Mouse (Mus musculus): ENCODE measurements at regions not wholly inside any gene's neighbourhood (a gene's known extent, or its start where the extent isn't known, plus 50 kb on each side); places are given as distances from the start of the nearest gene placed in this dataset.
A peak's percentile ranks its signal among the peaks of the same experiment; 100 is the strongest.

- no peak for ATAC-seq
- Histone ChIP-seq H3K9me3 (replicated peaks) (no peaks in the 10 kb centered on the region), H3K4me2 (no peak overlapping the region), H3K36me3 (ENCODE audit: poor library complexity, severe bottlenecking) (no peaks in the 10 kb centered on the region), H3K9ac (no peak overlapping the region), H3K4me3 (no peak overlapping the region), H3K27ac (no peak overlapping the region), H3K27me3 (no peaks in the 10 kb centered on the region), H3K4me1 (no peaks in the 10 kb centered on the region)
- 72% methylated on average over 3 of the region's 3 CpGs for WGBS
Measured at GRCm38 (mm10) chr13:115308586-115308985, 206.8 kb upstream of the Itga1 start.

DNA sequence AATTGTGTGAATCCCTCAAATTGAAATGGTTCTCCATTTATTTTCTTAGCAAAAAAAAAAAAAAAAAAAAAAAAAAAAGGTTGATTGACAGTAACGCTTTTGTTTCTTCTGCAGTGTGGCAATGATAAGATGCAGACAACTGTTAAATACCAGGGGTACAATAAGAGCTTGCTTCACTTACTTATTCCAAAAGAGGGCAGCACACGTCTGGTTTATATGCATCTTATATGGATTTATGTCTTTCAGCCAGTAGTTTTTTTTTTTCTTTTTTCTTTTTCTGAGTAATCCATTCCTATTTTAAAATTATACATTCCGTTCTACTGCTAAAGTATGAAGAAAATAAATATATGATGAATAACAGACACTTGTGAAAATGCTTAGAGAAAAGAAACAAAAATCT, 185.6 kb upstream of the Itga1 start:
- peak; percentile 93 for ATAC-seq
- Histone ChIP-seq H3K4me3 (no peak overlapping the region), H3K27ac (no peak overlapping the region), H3K4me1 (no peaks in the 10 kb centered on the region), H3K27me3 (no peaks in the 10 kb centered on the region), H3K9ac (no peak overlapping the region), H3K36me3 (ENCODE audit: poor library complexity, severe bottlenecking) (no peaks in the 10 kb centered on the region), H3K4me2 (no peak overlapping the region), H3K9me3 (replicated peaks) (no peaks in the 10 kb centered on the region)
- 33% methylated on average over 3 of the region's 3 CpGs for WGBS

DNA sequence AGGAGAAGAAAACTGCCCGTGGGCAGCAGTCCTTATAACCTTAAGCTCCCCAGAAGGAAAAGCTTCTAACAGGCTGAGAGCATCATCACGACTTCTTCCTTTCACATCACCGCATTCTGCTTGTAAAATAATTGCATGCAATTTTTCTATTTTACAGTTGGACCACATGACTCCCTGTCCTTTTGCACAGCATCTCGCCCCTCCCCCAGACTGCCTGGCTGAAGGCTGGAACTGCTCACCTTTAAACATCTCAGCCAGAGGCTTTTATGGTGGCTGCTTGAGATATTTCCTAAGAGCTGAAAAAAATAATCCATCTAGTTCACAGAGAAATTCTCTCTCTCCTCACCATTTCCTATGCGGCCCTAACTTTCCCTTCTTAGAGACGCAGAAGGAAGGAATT, 164.4 kb upstream of the Itga1 start:
- WGBS = 78% methylated on average over 6 of the region's 6 CpGs
- H3K36me3 ChIP-seq (ENCODE audit: poor library complexity, severe bottlenecking) = no peaks in the 10 kb centered on the region
- no peak overlapping the region for H3K4me2 ChIP-seq
- ATAC-seq = peak; percentile 48; the same call in 1 of the 2 replicates
- no peaks in the 10 kb centered on the region for H3K27me3 ChIP-seq
- H3K9ac ChIP-seq = no peak overlapping the region
- H3K9me3 ChIP-seq (replicated peaks) = no peaks in the 10 kb centered on the region
- no peak overlapping the region for H3K4me3 ChIP-seq
- no peaks in the 10 kb centered on the region for H3K4me1 ChIP-seq
- no peak overlapping the region for H3K27ac ChIP-seq

GRCm38 (mm10) chr13:115257345-115257744, 155.6 kb upstream of the Itga1 start:
- Histone ChIP-seq H3K27me3 (no peaks in the 10 kb centered on the region), H3K4me2 (no peak overlapping the region), H3K36me3 (ENCODE audit: poor library complexity, severe bottlenecking) (no peaks in the 10 kb centered on the region), H3K27ac (no peak overlapping the region), H3K4me3 (no peak overlapping the region), H3K9ac (no peak overlapping the region), H3K9me3 (replicated peaks) (no peaks in the 10 kb centered on the region), H3K4me1 (no peaks in the 10 kb centered on the region; the same call in 1 of the 2 replicates)
- WGBS = 54% methylated on average over 2 of the region's 2 CpGs
- ATAC-seq = 0 out of 2 replicates have a peak, but pooled peaks have one; percentile 33

GRCm38 (mm10) chr13:115252541-115252940, 150.8 kb upstream of the Itga1 start:
- Histone ChIP-seq H3K9me3 (replicated peaks) (no peaks in the 10 kb centered on the region), H3K27me3 (no peaks in the 10 kb centered on the region), H3K4me2 (no peak overlapping the region), H3K4me1 (no peaks in the 10 kb centered on the region; the same call in 1 of the 2 replicates), H3K4me3 (no peak overlapping the region), H3K36me3 (ENCODE audit: poor library complexity, severe bottlenecking) (no peaks in the 10 kb centered on the region), H3K9ac (no peak overlapping the region), H3K27ac (no peak overlapping the region)
- ATAC-seq = no peak
- 58% methylated on average over 3 of the region's 3 CpGs for WGBS

- 86% methylated on average over 4 of the region's 4 CpGs for WGBS
- H3K4me3 ChIP-seq = no peak overlapping the region
Measured at GRCm38 (mm10) chr13:115231981-115232380, 130.2 kb upstream of the Itga1 start.

GRCm38 (mm10) chr13:115230494-115230893, 128.7 kb upstream of the Itga1 start:
- Histone ChIP-seq H3K36me3 (ENCODE audit: poor library complexity, severe bottlenecking) (no peaks in the 10 kb centered on the region), H3K4me2 (no peak overlapping the region), H3K9ac (no peak overlapping the region), H3K27me3 (no peaks in the 10 kb centered on the region), H3K9me3 (replicated peaks) (no peaks in the 10 kb centered on the region), H3K4me1 (peaks cover 5% of the 10 kb centered on the region), H3K27ac (no peak overlapping the region), H3K4me3 (no peak overlapping the region)
- 28% methylated on average over 13 of the region's 13 CpGs for WGBS
- peak; percentile 76 for ATAC-seq

More at GRCm38 (mm10) chr13:115231981-115232380, 130.2 kb upstream of the Itga1 start:
- H3K4me1 ChIP-seq = peaks cover 2% of the 10 kb centered on the region
- H3K27ac ChIP-seq = no peak overlapping the region
- H3K36me3 ChIP-seq (ENCODE audit: poor library complexity, severe bottlenecking) = no peaks in the 10 kb centered on the region
- H3K9ac ChIP-seq = no peak overlapping the region
- H3K4me2 ChIP-seq = no peak overlapping the region
- H3K27me3 ChIP-seq = no peaks in the 10 kb centered on the region
- no peaks in the 10 kb centered on the region for H3K9me3 ChIP-seq (replicated peaks)
- no peak for ATAC-seq

DNA sequence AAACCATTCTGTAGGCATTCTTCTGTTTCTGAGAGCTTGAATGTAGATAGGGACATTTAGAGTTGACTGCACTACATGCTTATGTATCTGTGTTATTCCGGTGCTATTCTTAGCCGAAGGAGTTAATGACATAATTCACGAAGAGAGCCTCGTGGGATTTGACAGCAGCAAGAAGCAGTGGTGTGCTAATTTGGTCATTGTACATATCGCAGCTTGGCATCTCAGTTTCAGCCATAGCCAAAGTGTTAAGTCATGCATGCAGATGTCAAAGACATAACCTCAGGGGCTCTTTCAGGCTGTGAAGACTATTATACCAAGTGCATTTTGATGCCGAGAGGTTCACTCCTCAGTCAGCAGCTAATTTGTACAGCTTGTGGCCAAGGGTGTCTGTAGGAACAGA, 125.1 kb upstream of the Itga1 start:
- no peak overlapping the region for H3K9ac ChIP-seq
- no peak overlapping the region for H3K27ac ChIP-seq
- peaks cover 5% of the 10 kb centered on the region for H3K4me1 ChIP-seq
- peak; percentile 63 for ATAC-seq
- H3K4me2 ChIP-seq = no peak overlapping the region
- WGBS = 14% methylated on average over 6 of the region's 6 CpGs
- H3K4me3 ChIP-seq = no peak overlapping the region
- H3K9me3 ChIP-seq (replicated peaks) = no peaks in the 10 kb centered on the region
- no peaks in the 10 kb centered on the region for H3K27me3 ChIP-seq
- no peaks in the 10 kb centered on the region for H3K36me3 ChIP-seq (ENCODE audit: poor library complexity, severe bottlenecking)

GRCm38 (mm10) chr13:115219701-115220100, 117.9 kb upstream of the Itga1 start:
- Histone ChIP-seq H3K4me2 (no peak overlapping the region), H3K36me3 (ENCODE audit: poor library complexity, severe bottlenecking) (no peaks in the 10 kb centered on the region), H3K4me3 (no peak overlapping the region), H3K27me3 (no peaks in the 10 kb centered on the region), H3K4me1 (no peaks in the 10 kb centered on the region), H3K9me3 (replicated peaks) (no peaks in the 10 kb centered on the region), H3K9ac (no peak overlapping the region), H3K27ac (no peak overlapping the region)
- WGBS = 88% methylated on average over 2 of the region's 2 CpGs
- ATAC-seq = no peak

GRCm38 (mm10) chr13:115211285-115211684, 109.5 kb upstream of the Itga1 start:
- no peak overlapping the region for H3K4me2 ChIP-seq
- H3K9ac ChIP-seq = no peak overlapping the region
- no peaks in the 10 kb centered on the region for H3K4me1 ChIP-seq
- no peak overlapping the region for H3K4me3 ChIP-seq
- no peaks in the 10 kb centered on the region for H3K27me3 ChIP-seq
- H3K9me3 ChIP-seq (replicated peaks) = no peaks in the 10 kb centered on the region
- H3K27ac ChIP-seq = no peak overlapping the region
- no peaks in the 10 kb centered on the region for H3K36me3 ChIP-seq (ENCODE audit: poor library complexity, severe bottlenecking)
- no peak for ATAC-seq
- WGBS = 94% methylated on average over 3 of the region's 3 CpGs

DNA sequence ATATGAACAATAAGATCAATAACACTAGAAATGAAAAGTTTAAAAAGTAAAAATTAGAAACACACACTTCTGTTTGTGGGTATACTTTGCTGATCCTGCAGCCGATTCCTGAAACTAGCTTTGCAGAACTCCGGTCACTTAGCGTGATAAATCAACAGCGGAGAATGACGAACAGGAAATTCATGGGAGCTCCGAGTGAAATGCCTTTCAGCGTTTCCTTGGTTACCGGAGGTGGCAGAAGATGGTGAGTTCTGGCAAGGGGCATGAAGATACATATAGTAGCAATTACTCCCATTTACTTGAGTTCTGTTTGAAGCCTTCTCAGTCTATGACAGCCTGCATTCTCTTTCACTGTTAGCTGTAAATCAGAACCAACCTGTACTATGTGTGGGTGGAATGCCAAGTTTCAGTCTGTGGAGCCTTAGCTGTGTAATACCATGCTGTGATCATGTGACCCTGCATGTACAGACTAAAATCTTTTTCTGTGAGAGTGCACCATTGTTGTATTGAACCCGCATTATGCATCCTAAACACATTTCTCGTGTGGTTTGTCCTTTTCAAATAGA, 109.0 kb upstream of the Itga1 start:
- 0 out of 2 replicates have a peak, but pooled peaks have one; percentile 43 for ATAC-seq
- Histone ChIP-seq H3K4me2 (no peak overlapping the region), H3K4me3 (no peak overlapping the region), H3K9ac (no peak overlapping the region), H3K36me3 (ENCODE audit: poor library complexity, severe bottlenecking) (no peaks in the 10 kb centered on the region), H3K27ac (no peak overlapping the region), H3K9me3 (replicated peaks) (no peaks in the 10 kb centered on the region), H3K27me3 (no peaks in the 10 kb centered on the region), H3K4me1 (no peaks in the 10 kb centered on the region)
- WGBS = 76% methylated on average over 10 of the region's 10 CpGs

DNA sequence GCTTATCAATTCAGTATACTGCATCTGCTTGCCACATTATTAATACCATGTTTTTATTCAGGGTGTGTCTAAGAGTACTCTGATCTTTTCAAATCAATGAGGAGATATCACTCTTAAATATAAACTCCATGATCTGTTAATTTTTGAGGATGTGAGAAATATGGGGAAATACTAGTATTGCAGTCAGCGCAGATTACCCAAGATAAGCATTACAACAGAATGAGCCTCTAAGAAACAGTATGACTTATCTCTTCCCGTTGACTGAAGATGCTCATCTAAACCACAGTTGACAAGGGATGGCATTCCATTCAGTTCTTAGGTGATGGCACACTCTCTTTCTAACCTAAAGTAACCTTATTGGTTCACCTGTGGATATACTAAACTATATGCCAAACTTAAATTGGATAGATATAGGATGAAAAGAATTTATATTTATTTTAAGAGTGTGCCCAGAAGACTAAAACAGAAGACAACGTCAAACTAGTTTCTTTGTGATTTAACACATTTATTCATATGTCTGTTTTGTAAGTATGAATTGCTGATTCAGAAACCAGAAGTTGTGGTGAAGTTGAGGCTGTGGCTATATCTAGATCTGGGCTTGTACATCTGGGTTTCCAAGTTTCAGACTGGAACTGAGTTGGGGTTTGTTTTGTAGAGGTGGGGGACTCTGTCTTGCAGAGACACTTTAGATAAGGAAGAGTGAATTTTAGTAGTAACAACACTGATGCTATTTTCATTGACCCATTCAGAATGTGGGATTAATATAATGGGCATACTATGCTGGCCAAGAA, 107.8 kb upstream of the Itga1 start:
- H3K9me3 ChIP-seq (replicated peaks) = no peaks in the 10 kb centered on the region
- WGBS = 94% methylated on average over 3 of the region's 3 CpGs
- H3K4me1 ChIP-seq = no peaks in the 10 kb centered on the region
- no peak overlapping the region for H3K27ac ChIP-seq
- H3K4me2 ChIP-seq = no peak overlapping the region
- H3K9ac ChIP-seq = no peak overlapping the region
- ATAC-seq = no peak
- H3K27me3 ChIP-seq = no peaks in the 10 kb centered on the region
- no peak overlapping the region for H3K4me3 ChIP-seq
- no peaks in the 10 kb centered on the region for H3K36me3 ChIP-seq (ENCODE audit: poor library complexity, severe bottlenecking)

All from forebrain, embryonic 13.5 days (tissue).